Mouse (Mus musculus): ENCODE measurements around the gene Cpne2.

The Cpne2 gene

GRCm38 (mm10) chr8:94537456-94537855 lies 4.7 kb downstream of the Cpne2 start:
- DNase-seq (ENCODE audit: low read depth) = no peak

- DNase-seq (ENCODE audit: low read depth) = peak; percentile 52
Measured at GRCm38 (mm10) chr8:94540025-94540424, 7.2 kb downstream of the Cpne2 start.

GRCm38 (mm10) chr8:94540889-94541795 lies 8.4 kb downstream of the Cpne2 start:
- DNase-seq (ENCODE audit: low read depth) = peak; percentile 100

GRCm38 (mm10) chr8:94543981-94544380 lies 11.2 kb downstream of the Cpne2 start:
- no peak for DNase-seq (ENCODE audit: low read depth)

GRCm38 (mm10) chr8:94549041-94549440 lies 16.3 kb downstream of the Cpne2 start:
- DNase-seq (ENCODE audit: low read depth) = no peak

- peak; percentile 48 for DNase-seq (ENCODE audit: low read depth)
Measured at GRCm38 (mm10) chr8:94549482-94549881, 16.7 kb downstream of the Cpne2 start.

- no peak for DNase-seq (ENCODE audit: low read depth)
Measured at GRCm38 (mm10) chr8:94549998-94550397, 17.2 kb downstream of the Cpne2 start.

GRCm38 (mm10) chr8:94551471-94552422 lies 19.0 kb downstream of the Cpne2 start:
- peak; percentile 76 for DNase-seq (ENCODE audit: low read depth)

GRCm38 (mm10) chr8:94552696-94553095 lies 19.9 kb downstream of the Cpne2 start:
- DNase-seq (ENCODE audit: low read depth) = no peak

GRCm38 (mm10) chr8:94557281-94557680 lies 24.5 kb downstream of the Cpne2 start:
- no peak for DNase-seq (ENCODE audit: low read depth)

- no peak for DNase-seq (ENCODE audit: low read depth)
Measured at GRCm38 (mm10) chr8:94561256-94561655, 28.5 kb downstream of the Cpne2 start.

GRCm38 (mm10) chr8:94564421-94564820 lies 31.6 kb downstream of the Cpne2 start:
- no peak for DNase-seq (ENCODE audit: low read depth)

- no peak for DNase-seq (ENCODE audit: low read depth)
Measured at GRCm38 (mm10) chr8:94566033-94566432, 33.2 kb downstream of the Cpne2 start.

- no peak for DNase-seq (ENCODE audit: low read depth)
Measured at GRCm38 (mm10) chr8:94566446-94567158, 33.8 kb downstream of the Cpne2 start.

- no peak for DNase-seq (ENCODE audit: low read depth)
Measured at GRCm38 (mm10) chr8:94567159-94567849, 34.5 kb downstream of the Cpne2 start.

- no peak for DNase-seq (ENCODE audit: low read depth)
Measured at GRCm38 (mm10) chr8:94568098-94568497, 35.3 kb downstream of the Cpne2 start.

- DNase-seq (ENCODE audit: low read depth) = peak; percentile 78
Measured at GRCm38 (mm10) chr8:94569419-94569818, 36.6 kb downstream of the Cpne2 start.

GRCm38 (mm10) chr8:94571896-94572295 lies 39.1 kb downstream of the Cpne2 start:
- peak; percentile 83 for DNase-seq (ENCODE audit: low read depth)

- no peak for DNase-seq (ENCODE audit: low read depth)
Measured at GRCm38 (mm10) chr8:94574159-94574907, 41.5 kb downstream of the Cpne2 start.

- no peak for DNase-seq (ENCODE audit: low read depth)
Measured at GRCm38 (mm10) chr8:94575148-94575547, 42.4 kb downstream of the Cpne2 start.

Measured in 416B (cell line).